Mouse (Mus musculus) A20 (cell line): ENCODE measurements around the gene Arhgap25.
"Not testable (repeated sequence)": the region's sequence is repeated elsewhere in the genome, so short reads cannot be mapped to it uniquely, and the experiment has no call there.

Source experiments
- DNase-seq: peaks from one replicate; pipeline ENCODE4 v3.0.0-alpha.2; 2011; ENCODE audit warnings: low read depth, low spot score

Arhgap25 gene

GRCm38 (mm10) chr6:87536270-87536669, 3.2 kb upstream of the Arhgap25 start:
- DNase-seq: no peak

- no peak for DNase-seq
Measured at GRCm38 (mm10) chr6:87535651-87536050, 2.6 kb upstream of the Arhgap25 start.

GRCm38 (mm10) chr6:87534855-87535575, 2.0 kb upstream of the Arhgap25 start:
- DNase-seq: peak; percentile 84

- DNase-seq: peak; percentile 77
Measured at GRCm38 (mm10) chr6:87531456-87532015, 1.5 kb downstream of the Arhgap25 start.

- peak; percentile 45 for DNase-seq
Measured at GRCm38 (mm10) chr6:87530386-87530785, 2.7 kb downstream of the Arhgap25 start.

- DNase-seq: no peak
Measured at GRCm38 (mm10) chr6:87527846-87528557, 5.1 kb downstream of the Arhgap25 start.

- DNase-seq: no peak
Measured at GRCm38 (mm10) chr6:87527366-87527765, 5.7 kb downstream of the Arhgap25 start.

- no peak for DNase-seq
Measured at GRCm38 (mm10) chr6:87525126-87525525, 7.9 kb downstream of the Arhgap25 start.

GRCm38 (mm10) chr6:87524281-87524680, 8.8 kb downstream of the Arhgap25 start:
- no peak for DNase-seq

- DNase-seq: no peak
Measured at GRCm38 (mm10) chr6:87523736-87524135, 9.3 kb downstream of the Arhgap25 start.

- DNase-seq: no peak
Measured at GRCm38 (mm10) chr6:87523085-87523484, 10.0 kb downstream of the Arhgap25 start.

- no peak for DNase-seq
Measured at GRCm38 (mm10) chr6:87522236-87522635, 10.8 kb downstream of the Arhgap25 start.

GRCm38 (mm10) chr6:87521705-87522104, 11.4 kb downstream of the Arhgap25 start:
- DNase-seq: not testable (repeated sequence)

GRCm38 (mm10) chr6:87520572-87520971, 12.5 kb downstream of the Arhgap25 start:
- DNase-seq: no peak

- no peak for DNase-seq
Measured at GRCm38 (mm10) chr6:87519809-87520208, 13.2 kb downstream of the Arhgap25 start.

- DNase-seq: no peak
Measured at GRCm38 (mm10) chr6:87518622-87519021, 14.4 kb downstream of the Arhgap25 start.

GRCm38 (mm10) chr6:87517753-87518409, 15.2 kb downstream of the Arhgap25 start:
- no peak for DNase-seq

GRCm38 (mm10) chr6:87514321-87514720, 18.7 kb downstream of the Arhgap25 start:
- no peak for DNase-seq

GRCm38 (mm10) chr6:87513046-87513767, 19.9 kb downstream of the Arhgap25 start:
- DNase-seq: peak; percentile 73

GRCm38 (mm10) chr6:87510999-87511398, 22.1 kb downstream of the Arhgap25 start:
- no peak for DNase-seq

- no peak for DNase-seq
Measured at GRCm38 (mm10) chr6:87509806-87510205, 23.3 kb downstream of the Arhgap25 start.
